Mouse (Mus musculus) urinary bladder, postnatal 4 days (tissue): ENCODE results near the gene Aspscr1.

ENCODE experiments used
- DNase-seq, 2 experiments: peaks; one replicate each; pipeline ENCODE4 v3.0.0; 2021 to 2022; ENCODE audit warnings: low spot score in 2 of 2

Aspscr1 gene

DNA sequence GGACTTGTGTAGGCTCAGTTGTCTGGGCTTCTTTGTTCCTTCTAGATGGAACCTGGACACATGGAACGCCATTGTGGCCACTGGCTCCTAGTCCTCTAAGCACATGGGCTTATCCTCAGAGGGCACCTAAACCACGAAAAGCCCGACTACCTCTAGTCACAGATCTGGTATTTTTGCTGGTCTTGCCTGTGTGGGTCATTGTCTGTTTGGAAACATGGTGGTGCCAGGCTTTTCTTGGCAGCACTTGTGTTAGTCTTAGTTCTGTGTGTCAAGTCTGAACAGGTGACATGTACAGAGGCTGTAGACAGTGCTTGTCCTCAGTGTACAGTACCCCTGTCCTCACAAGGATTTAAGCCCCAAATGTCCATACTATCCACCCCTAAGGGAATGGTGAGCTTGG is 10.8 kb downstream of the Aspscr1 start:
- no peak for DNase-seq

DNA sequence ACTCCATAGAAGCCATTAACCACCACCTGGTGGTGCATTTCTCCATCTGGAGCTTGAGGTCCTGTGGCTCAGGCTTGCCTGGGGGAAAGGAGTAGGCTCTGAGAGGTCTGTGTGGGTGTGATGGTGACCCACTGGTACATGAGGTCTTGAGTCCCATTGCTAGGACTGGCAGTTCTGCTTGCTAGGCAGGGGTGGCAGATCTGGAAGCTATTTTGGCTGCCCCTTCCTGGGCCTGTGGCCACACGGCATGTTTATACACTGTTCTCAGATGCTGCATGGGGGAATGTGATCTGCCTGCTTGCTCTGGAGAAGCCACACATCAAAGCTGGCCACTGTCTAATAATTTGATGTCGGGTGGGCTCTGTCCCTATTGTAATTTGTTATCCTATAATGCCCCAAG is 11.3 kb downstream of the Aspscr1 start:
- DNase-seq: no peak

DNA sequence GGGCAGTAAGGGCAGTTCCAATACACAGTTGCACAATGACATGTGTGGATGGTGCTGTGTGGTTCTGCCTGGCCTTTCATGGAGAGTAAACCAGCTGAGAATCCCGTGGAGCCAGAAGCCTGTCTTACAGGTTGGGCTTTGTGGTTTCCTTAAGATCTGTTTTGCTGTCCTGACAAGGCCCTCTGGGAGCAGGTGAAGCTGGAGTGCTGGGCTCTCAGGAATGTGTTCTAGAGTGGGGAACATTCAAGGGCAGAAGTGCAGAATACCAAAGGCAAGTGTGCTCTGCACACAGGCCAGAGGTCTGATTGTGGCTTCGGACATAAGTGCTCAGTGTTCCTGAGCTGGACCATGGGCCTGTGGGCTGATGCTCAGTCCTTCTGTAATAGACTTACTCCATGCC is 11.9 kb downstream of the Aspscr1 start:
- no peak for DNase-seq

DNA sequence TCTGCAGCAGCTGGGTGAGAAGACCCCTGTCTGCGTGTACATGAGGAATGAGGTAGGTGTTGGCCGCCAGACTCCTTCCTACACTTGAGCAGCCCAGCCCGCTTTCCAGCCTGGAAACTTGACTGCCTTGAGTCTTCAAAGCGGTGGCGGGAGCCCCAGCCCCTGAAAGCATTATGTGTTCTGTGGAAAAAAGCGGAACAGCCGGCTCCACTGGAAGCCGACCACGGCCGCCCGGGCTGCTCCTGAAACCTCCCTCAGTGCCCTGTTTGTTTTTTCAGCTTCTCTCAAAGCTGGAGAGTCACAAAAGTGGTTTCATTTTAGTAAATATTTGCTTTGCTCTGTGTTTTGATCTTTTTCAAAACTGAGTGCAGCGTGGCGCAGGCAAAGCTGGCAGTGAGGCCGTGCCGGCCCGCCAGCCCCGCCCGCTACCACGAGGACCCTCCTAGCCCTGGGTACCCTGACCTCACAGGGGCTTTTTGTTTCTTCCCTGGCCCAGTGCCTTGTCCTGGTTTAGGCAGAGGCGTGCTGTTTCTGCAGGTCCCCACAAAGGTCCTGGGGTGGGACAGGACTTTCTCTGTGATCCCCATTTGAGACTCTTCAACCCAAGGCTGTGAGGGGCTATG is 14.0 kb downstream of the Aspscr1 start:
- DNase-seq: no peak

DNA sequence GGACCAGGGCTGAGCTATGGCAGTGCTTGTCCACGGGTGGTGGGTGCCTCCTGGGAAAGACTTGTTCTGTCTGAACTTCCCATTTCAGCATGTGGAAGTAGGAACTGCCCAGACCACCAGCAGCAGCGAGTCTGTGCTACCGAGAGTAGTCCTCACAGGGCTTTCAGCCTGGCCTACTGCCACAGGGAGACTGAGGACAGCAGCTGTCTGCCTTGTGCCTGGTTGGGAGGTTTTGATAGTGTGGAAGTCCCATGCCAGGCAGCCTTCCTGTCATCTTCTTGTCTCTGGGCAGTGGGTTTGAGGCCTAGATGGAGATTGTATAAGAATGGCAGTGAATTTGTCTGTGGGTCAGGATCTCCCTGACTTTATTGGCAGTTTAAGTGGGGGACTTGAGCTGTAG is 16.6 kb downstream of the Aspscr1 start:
- no peak for DNase-seq

DNA sequence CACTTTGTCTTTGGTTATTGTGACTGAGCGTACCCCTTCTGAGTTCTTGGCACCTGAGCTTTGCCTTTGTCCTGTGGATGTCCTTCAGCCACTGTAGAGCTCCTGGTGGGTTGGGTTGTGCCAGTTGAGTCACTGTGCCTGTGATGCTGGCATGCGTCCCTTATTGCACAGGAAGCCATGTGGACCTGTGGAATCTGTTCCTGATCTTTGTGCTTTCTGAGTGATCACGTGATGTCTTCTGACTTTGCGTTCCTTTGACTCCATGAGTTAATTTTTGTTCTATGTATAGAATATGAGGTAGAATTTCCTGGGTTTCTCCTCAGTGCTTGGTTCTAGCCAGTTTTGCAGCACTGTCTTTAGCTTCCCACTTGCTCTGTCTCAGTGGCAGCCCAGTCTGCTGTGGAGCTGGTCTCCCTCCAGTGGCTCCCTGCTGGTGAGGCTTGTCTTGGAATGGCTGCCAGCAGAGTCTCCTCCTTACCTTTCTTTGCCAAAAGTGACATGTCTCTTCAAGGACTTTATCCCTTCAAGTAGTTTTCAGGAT is 19.8 kb downstream of the Aspscr1 start:
- no peak for DNase-seq

DNA sequence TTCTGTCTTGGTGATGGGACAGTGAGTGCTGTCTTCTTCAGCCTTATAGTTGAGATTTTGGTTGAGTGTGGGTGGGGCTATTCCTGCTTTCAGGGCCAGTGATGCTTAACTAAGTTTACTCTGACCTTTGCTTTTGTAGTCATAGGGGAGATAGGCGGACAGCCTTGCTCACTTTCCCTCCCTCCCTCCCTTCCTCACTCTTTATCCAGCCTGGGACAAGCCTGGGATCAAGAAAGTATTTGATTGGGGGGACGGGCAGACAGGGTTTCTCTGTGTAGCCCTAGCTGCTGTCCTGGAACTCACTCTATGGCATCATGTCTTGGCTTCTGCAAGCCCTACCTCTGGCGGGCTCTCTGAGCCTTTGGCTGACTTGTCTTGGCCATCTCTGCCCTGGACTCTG is 20.7 kb downstream of the Aspscr1 start:
- no peak for DNase-seq

DNA sequence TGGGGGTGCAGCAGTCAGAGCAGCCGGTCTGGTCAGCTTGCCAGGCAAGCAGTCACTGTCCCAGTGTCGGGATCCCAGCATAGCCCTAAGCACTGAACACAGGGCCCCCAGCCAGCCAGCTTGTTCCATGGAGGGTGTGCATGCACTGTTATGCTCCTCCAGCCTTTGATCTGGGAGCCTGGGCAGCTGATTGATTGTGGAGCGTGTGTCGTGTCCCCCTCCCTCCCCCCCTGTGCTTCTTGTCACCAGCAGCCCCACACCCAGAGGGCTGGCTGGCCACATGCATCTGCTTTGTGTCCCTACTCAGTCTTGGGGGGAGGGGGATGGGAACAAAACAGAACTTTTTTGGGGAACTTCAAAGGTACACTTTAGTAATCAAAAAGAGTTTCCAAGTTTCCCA is 22.4 kb downstream of the Aspscr1 start:
- no peak for DNase-seq

DNA sequence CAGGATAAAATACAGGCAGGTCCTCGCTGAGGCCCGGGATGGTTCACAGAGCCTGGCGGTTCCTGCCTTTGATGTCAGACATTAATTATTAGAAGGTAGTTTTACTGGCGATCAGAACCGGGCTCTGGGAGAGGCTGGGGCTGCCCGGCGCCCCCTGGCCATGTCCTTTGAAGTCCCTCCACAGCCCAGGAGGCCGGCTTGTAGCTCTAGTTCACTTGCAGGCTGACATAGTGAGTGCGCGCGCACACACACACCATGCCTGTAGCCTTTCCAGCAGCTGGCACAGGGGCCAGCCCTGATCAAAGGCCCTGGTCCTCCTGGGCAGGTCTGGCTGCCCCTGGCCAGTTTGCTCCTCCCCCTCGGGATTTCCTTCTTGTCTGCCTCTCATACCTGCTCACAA is 22.9 kb downstream of the Aspscr1 start:
- DNase-seq: no peak

DNA sequence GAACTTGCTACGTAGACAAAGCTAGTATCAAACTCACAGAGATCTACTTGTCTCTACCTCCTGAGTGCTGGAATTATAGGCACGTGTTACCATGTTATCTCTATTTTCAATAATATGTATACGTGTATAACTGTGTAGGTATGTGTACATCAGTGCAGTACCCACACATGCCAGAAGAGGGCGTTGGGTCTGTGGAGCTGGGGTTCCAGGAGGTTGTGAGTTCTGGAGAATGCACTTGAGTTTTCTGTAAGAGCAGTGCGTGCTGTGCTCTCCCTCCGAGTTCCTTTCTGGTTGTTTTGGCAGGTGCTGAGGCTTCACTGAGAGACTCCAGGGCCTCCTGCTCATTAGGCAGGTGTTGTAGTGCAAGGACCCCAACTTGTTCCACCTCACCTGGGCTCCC is 23.8 kb downstream of the Aspscr1 start:
- DNase-seq: no peak

DNA sequence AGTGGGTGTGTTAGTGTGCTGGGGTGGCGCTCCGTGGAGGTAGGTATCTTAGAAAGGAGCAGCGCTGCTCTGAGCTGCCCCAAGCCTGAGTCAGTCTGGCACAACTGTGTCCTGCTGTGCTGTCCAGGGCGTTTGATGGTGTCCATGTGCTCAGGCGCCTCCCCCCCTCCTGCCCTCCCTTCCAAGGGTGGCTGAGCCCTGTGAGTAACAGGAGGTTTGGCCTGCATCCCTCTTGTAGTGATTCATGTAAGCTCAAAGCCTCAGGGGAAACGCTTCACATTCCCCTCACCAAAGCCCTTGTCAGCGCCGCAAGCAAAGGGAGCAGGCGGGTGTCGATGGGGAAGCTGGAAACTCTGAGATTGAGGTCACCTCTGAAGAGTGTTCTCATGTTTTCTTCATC is 25.0 kb downstream of the Aspscr1 start:
- DNase-seq: no peak

DNA sequence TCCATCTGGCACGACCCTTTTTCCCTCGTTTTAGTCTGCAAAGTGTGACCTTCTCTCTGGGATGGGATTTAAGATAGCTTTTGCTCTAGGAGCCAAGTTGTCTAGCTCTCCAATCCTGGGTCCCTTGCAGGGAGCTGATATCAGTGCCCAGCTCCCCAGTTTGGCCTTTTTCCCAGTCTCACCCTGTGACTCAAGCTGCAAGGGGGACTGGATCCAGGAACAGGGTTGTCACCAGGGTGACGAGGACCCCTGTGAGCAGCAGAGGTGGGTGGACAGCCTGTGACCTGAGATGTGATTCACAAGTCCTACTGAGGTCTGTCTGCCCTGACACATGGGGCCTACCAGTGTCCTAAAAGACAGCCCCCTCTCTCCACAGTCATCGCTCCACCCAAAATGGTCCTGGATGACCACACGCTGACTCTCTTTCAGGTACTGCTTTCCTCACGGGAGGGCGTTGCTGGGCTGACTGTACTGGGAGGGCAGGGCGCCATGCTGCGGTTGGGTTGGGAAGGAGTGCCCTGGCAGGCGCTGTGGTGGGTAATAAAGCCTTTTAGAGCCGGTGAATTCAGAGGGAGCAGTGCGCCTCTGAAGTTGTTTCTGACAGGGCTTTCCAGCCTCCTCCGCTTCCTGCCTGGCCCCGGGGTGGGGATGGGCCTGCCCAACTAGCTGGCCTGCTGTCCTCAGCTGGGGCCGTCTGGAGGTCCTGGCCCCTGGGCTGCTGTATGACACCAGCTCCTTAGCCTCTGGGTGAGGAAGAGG is 31.1 kb downstream of the Aspscr1 start:
- no peak for DNase-seq

DNA sequence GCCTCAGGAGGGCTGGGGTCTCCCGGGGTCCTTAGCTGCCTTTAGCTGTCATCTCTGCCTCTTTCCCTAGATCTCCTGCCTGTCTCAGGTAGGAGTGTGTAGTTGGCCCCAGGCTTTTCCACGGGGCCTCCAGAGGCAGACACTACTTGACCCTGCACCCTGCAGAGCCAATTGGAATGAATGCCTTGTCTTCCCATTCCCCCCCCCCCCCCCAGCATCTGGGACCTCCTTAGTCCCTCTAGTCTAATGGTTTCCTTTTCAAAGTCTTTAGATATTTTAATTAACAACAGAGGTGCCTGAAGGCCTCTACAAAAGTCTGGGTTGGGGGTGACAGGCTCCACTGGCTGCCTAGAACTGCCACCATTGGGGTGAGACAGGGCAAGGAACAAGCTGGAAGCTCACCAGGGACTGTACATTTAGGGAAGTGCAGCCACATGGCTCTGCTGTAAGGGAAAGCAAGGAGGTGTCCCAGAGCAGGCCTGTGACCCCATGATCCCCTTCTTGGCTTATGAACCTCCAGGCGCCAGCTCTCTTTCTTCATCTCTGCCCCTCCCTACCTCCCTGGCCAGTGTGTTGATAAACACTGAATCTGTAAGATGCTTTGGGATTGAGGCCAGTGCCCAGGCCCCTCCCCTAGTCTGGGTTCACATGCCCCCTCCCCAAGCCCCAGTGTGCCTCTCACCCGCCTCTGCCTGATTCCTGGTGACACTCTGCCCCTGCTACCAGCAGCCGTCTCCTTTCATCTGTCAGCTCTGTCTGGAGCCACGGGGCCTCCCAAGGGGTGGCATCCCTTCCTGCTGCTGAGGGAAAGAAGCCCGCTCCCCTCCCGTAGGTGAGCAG is 31.9 kb downstream of the Aspscr1 start:
- DNase-seq: no peak

DNA sequence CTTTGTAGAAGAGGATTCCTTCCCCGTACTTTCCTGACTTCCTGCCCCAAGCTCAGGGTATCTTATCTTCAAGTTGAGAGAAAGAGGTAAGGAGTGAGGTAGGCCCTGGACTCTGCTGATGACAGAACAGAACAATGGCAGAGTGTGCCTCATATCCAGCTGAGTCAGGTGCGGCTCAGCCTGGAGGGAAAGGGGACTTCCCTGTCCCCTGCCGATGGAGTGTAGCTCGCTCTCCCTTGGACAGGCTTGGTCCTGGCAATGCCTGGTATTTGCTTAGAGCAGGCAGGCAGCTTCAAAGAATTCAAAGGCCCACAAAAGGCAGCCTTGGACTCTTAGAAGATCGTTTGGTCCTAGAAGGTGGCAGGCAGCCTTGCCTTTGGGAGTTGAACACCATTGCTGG is 33.3 kb downstream of the Aspscr1 start:
- no peak for DNase-seq

DNA sequence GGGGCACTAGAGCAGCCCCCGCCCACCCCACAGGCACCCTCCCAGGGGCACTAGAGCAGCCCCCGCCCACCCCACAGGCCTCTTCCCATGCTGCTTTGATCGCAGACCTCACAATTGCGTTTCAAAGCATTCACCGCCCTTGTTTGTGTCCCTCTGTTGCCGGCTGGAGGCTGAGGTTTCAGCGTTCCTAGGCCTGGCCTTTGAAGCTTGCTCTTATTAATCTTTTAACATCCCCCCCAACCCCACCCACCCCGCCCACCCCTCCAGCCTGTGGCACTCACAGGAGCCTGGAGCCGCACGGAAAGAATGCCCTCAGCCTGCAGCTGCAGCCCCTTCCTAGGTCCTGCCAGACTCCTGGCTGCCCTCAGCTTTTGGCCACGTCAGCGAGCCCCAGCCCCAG is 34.5 kb downstream of the Aspscr1 start:
- DNase-seq: no peak

DNA sequence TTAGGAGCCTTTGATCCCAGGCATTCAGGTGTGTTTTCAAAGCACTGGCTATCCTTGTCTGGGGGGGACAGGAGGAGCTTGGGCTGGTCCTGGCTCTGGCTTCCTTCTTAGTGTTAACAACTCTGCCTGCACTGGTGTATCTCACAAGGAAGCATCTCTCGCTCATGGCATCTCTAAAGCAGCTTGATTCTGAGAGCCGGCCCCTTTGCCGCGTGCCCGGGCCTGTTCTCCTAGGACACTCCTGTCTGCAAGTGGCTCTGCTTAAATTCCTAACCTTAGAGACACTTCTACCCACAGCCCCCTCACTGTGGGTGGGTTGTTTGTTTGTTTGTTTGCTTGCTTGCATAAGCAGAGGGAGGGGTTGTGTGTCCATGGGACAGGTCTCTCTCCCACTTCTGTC is 35.2 kb downstream of the Aspscr1 start:
- no peak for DNase-seq

DNA sequence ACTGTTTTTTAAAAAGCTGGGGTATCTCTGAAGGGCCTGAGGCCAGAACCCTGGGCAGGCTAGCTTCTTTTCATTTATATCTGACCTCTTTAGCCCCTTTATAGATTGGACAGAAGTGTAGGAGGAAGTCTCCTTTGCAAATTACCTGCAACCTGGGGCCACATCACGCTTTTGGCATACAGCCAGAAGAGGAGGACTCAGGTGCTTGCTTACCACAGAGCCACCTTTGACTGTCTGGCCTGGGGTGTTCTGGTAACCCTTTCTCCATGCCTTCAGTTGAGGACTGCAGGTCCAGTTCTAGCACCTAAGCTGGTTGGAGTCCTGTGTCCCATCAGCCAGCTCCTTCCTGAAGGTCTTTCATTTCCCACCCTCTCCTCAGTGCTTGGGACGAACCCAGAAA is 36.8 kb downstream of the Aspscr1 start:
- DNase-seq: no peak

DNA sequence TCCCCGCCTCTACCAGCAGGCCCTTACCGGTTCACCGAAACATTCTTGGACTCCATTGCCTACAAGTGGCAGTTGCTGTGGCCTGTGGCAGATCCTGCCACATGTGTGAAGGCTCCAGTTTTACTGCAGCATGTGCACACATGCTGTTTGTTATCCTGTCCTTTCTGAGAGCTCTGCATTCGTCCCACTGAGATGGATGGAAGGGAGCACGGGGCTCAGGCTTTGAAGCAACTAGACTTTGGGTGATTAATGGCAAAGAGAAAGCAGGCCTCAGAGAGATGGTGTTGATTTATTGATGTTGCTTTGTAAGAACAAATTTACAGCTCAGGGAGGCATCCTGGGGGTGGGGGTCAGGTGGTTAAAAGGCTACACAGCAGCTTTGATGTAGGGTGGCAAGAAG is 37.9 kb downstream of the Aspscr1 start:
- DNase-seq: no peak

DNA sequence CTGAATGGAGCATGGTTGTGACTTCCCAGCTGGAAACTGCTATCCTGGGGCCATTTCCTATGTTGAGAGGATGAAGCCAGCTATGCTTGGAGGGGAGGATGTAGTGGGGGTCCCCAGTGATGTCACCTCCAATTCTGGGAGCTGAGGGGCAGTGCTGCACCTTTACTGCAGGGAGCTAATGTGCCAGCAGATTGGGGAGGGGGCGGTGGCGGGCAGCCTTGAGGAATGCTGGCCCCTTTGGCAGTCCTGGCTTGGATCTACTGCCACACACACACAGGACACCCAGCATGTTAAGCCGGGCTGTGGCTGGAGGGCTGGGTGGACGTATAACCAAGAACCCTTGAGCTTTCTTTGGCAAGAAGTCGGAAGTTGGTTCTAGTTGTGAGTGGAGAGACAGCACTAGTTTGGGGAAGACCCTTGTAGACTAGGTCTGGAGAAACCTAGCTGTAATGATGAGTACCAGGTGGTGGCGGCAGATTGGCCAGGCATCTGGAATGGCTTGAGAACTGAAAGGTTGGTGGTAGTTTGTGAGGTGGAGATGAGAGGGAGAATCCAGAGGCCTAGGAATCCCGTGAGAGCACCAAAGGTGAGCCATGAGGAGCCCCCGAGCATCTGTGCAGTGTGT is 39.3 kb downstream of the Aspscr1 start:
- DNase-seq: no peak

DNA sequence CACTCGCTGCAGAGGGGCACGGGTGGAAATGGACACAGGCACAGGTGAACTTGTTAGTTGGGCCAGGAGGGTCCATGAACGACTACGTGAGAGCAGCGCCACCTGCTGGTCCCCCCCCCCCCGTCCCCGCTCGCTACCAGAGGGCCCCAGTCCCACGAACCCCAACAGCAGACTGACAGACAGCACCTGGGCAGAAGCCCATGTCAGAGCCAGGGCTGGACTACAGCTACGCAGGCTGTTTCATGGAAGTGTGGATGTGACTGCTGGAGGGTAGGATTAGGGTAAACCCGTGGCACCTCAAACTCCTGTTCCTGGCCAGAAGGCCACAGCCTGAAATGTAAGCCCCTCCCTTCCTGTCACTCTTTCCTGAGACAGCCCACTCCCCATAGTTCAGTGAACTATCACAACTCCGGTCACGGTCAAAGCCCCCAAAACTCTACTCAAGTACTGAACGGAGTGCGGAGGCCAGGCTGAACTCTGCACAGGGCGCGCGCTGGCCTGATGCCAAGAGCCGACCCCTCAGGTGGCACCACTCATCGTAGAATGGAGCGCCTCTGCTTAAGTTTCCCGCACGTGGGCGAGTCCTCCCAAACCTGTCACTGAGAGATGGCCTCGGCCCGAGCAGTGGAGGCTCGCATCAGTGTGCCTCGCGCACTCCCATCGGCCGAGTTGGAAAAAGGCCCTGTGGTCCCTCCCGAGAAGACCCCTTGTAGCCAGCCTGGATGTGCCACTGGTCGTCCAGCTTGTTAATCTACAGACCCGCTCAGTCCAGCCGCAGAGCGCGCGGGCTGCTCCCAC is 40.2 kb downstream of the Aspscr1 start:
- DNase-seq: no peak
